Mouse (Mus musculus) heart, embryonic 11.5 days (tissue): ENCODE data around the gene Parvg. TPM values are rescaled to one million over a fixed set of nuclear protein-coding genes. Genes with fewer than 3 reads are reported as not detected.

Experiments
- ATAC-seq: fragments of 200-750 bp; cut with Nextera tagmentation; replicated peaks from 2 replicates; pipeline ENCODE4 v1.8.0; 2017; ENCODE audit warnings: moderate library complexity; ENCODE audit not compliant: insufficient number of reproducible peaks, low FRiP score, low TSS enrichment
- H3K27ac ChIP-seq: fragments of 300-500 bp; sonication (generic); 2 replicates; pipeline ENCODE4 v1.5.1; 2014; ENCODE audit warnings: mild to moderate bottlenecking, low read depth, low read length
- H3K27me3 ChIP-seq: fragments of 300-500 bp; sonication (generic); 2 replicates; pipeline ENCODE4 v1.6.1; 2014; ENCODE audit warnings: mild to moderate bottlenecking, low read length, mixed read lengths; ENCODE audit not compliant: control insufficient read depth, insufficient read depth
- H3K36me3 ChIP-seq: fragments of 300-500 bp; sonication (generic); 2 replicates; pipeline ENCODE4 v1.6.1; 2014; ENCODE audit warnings: mild to moderate bottlenecking, low read length, moderate library complexity, mixed read lengths; ENCODE audit not compliant: control insufficient read depth, insufficient read depth
- H3K4me1 ChIP-seq: fragments of 300-500 bp; sonication (generic); 2 replicates; pipeline ENCODE4 v1.6.1; 2014; ENCODE audit warnings: low read length; ENCODE audit not compliant: control insufficient read depth, insufficient read depth
- H3K4me2 ChIP-seq: fragments of 300-500 bp; sonication (generic); 2 replicates; pipeline ENCODE4 v1.6.1; 2014; ENCODE audit warnings: mild to moderate bottlenecking, moderate library complexity
- H3K4me3 ChIP-seq: fragments of 300-500 bp; sonication (generic); 2 replicates; pipeline ENCODE4 v1.5.1; 2014; ENCODE audit warnings: low read depth, low read length
- H3K9ac ChIP-seq: fragments of 300-500 bp; sonication (generic); 2 replicates; pipeline ENCODE4 v1.6.1; 2014; ENCODE audit warnings: mild to moderate bottlenecking, low read depth, low read length, moderate library complexity
- H3K9me3 ChIP-seq: fragments of 300-500 bp; sonication (generic); replicated peaks from 2 replicates; pipeline ENCODE4 v1.6.1; 2016; ENCODE audit warnings: low read length; ENCODE audit not compliant: control insufficient read depth
- WGBS: fragments of 180-500 bp; shearing (Covaris S2); extraction: QIAGEN DNeasy Blood & Tissue Kit; methylation state at CpG from one replicate; pipeline ENCODE4 v1.1.7; 2014; ENCODE audit not compliant: insufficient replicate concordance; 5-methylcytosine and 5-hydroxymethylcytosine counted together
- polyA plus RNA-seq: library from polyadenylated mRNA; unstranded; fragments of >200 nt; fragmentation: Nextera tagmentation; extraction: Ambion mirVana; gene quantifications from 2 replicates; pipeline ENCODE4 v1.2.1, GENCODE M21; 2014

The Parvg gene
- polyA plus RNA-seq, 1 experiment from 2014 or later, result 0.60 TPM

GRCm38 (mm10) chr15:84351915-84352844, 28.4 kb downstream of the Parvg start:
- no peaks in the 10 kb centered on the region for H3K27me3 ChIP-seq
- no peak overlapping the region for H3K9ac ChIP-seq
- H3K36me3 ChIP-seq, result no peaks in the 10 kb centered on the region
- H3K4me2 ChIP-seq, result no peak overlapping the region
- peaks cover 5% of the 10 kb centered on the region; the same call in 1 of the 2 replicates for H3K4me1 ChIP-seq
- no peaks in the 10 kb centered on the region; the same call in 1 of the 2 replicates for H3K9me3 ChIP-seq
- WGBS, result 53% methylated on average over 21 of the region's 21 CpGs
- no peak for ATAC-seq
- no peak overlapping the region for H3K4me3 ChIP-seq
- H3K27ac ChIP-seq, result no peak overlapping the region

- ATAC-seq, result no peak
- WGBS, result 75% methylated on average over 5 of the region's 5 CpGs
- H3K27me3 ChIP-seq, result no peaks in the 10 kb centered on the region
- H3K36me3 ChIP-seq, result no peaks in the 10 kb centered on the region
- no peak overlapping the region for H3K27ac ChIP-seq
- peaks cover 5% of the 10 kb centered on the region; the same call in 1 of the 2 replicates for H3K4me1 ChIP-seq
- no peak overlapping the region for H3K4me3 ChIP-seq
- H3K4me2 ChIP-seq, result no peak overlapping the region
- no peaks in the 10 kb centered on the region for H3K9me3 ChIP-seq
- no peak overlapping the region for H3K9ac ChIP-seq
Observed at GRCm38 (mm10) chr15:84355081-84355480, 31.3 kb downstream of the Parvg start.

- ATAC-seq, result no peak
Observed at GRCm38 (mm10) chr15:84364746-84365145, 40.9 kb downstream of the Parvg start.

GRCm38 (mm10) chr15:84365675-84366381, 42.0 kb downstream of the Parvg start:
- no peak overlapping the region for H3K4me2 ChIP-seq
- H3K9me3 ChIP-seq, result no peaks in the 10 kb centered on the region
- 70% methylated on average over 17 of the region's 17 CpGs for WGBS
- no peaks in the 10 kb centered on the region for H3K36me3 ChIP-seq
- H3K4me1 ChIP-seq, result no peaks in the 10 kb centered on the region
- H3K9ac ChIP-seq, result no peak overlapping the region
- no peak for ATAC-seq
- no peaks in the 10 kb centered on the region for H3K27me3 ChIP-seq
- no peak overlapping the region for H3K4me3 ChIP-seq
- H3K27ac ChIP-seq, result no peak overlapping the region

More at GRCm38 (mm10) chr15:84364746-84365145, 40.9 kb downstream of the Parvg start:
- Histone ChIP-seq H3K4me2 (no peak overlapping the region), H3K4me3 (no peak overlapping the region), H3K27me3 (no peaks in the 10 kb centered on the region), H3K9me3 (no peaks in the 10 kb centered on the region), H3K27ac (no peak overlapping the region), H3K9ac (no peak overlapping the region), H3K36me3 (no peaks in the 10 kb centered on the region), H3K4me1 (no peaks in the 10 kb centered on the region)
- WGBS, result 84% methylated on average over 3 of the region's 3 CpGs

- no peak for ATAC-seq
- no peak overlapping the region for H3K4me2 ChIP-seq
- H3K36me3 ChIP-seq, result no peaks in the 10 kb centered on the region
- 78% methylated on average over 10 of the region's 10 CpGs for WGBS
- no peak overlapping the region for H3K27ac ChIP-seq
- H3K9ac ChIP-seq, result no peak overlapping the region
- H3K4me3 ChIP-seq, result no peak overlapping the region
- H3K9me3 ChIP-seq, result no peaks in the 10 kb centered on the region
- H3K4me1 ChIP-seq, result no peaks in the 10 kb centered on the region
- H3K27me3 ChIP-seq, result no peaks in the 10 kb centered on the region
Observed at GRCm38 (mm10) chr15:84366574-84366989, 42.8 kb downstream of the Parvg start.

GRCm38 (mm10) chr15:84367402-84367801, 43.6 kb downstream of the Parvg start:
- Histone ChIP-seq H3K27me3 (no peaks in the 10 kb centered on the region), H3K4me3 (no peak overlapping the region), H3K27ac (no peak overlapping the region), H3K36me3 (no peaks in the 10 kb centered on the region), H3K4me2 (no peak overlapping the region), H3K4me1 (no peaks in the 10 kb centered on the region), H3K9me3 (no peaks in the 10 kb centered on the region), H3K9ac (no peak overlapping the region)
- ATAC-seq, result no peak
- WGBS, result 68% methylated on average over 8 of the region's 8 CpGs

- Histone ChIP-seq H3K4me3 (no peak overlapping the region), H3K4me2 (no peak overlapping the region), H3K9me3 (peaks cover 9% of the 10 kb centered on the region; the same call in 1 of the 2 replicates), H3K27me3 (no peaks in the 10 kb centered on the region), H3K36me3 (no peaks in the 10 kb centered on the region), H3K27ac (no peak overlapping the region), H3K9ac (no peak overlapping the region), H3K4me1 (no peaks in the 10 kb centered on the region)
- 67% methylated on average over 5 of the region's 5 CpGs for WGBS
- no peak for ATAC-seq
Observed at GRCm38 (mm10) chr15:84372801-84373200, 49.0 kb downstream of the Parvg start.

- Histone ChIP-seq H3K9me3 (peaks cover 9% of the 10 kb centered on the region; the same call in 1 of the 2 replicates), H3K36me3 (no peaks in the 10 kb centered on the region), H3K27ac (no peak overlapping the region), H3K4me1 (no peaks in the 10 kb centered on the region), H3K27me3 (no peaks in the 10 kb centered on the region), H3K9ac (no peak overlapping the region), H3K4me2 (no peak overlapping the region), H3K4me3 (no peak overlapping the region)
- 77% methylated on average over 9 of the region's 9 CpGs for WGBS
- ATAC-seq, result no peak
Observed at GRCm38 (mm10) chr15:84378734-84379133, 54.9 kb downstream of the Parvg start.
